Mouse (Mus musculus): ENCODE results near the gene Baiap2l2. TPM values are rescaled to one million over a fixed set of nuclear protein-coding genes. Genes with fewer than 3 reads are reported as not detected.

The Baiap2l2 gene
- polyA plus RNA-seq (2016; fragmentation: Nextera tagmentation; extraction: Ambion mirVana): 8.6 and 10.0 TPM in 2 replicates

DNA sequence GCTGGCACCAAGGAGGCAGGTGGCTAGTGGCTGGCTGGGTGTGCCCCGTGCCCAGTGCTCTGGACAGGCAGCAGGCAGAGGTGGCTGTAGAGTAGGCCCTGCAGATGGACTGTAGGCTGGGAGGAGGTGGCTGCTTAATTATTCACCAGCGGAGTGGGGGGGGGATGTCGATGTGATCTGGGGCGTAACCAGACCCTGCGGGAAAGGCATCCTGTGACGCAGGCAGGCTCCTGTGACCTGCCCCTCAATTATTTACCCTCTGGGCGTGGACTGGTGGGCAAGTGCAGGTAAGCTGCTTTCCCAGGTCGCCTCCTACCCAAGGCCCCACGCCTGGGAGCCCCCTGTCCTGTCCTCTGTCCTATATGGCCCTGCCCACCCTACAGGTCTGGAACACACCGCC is at the start of gene Baiap2l2:
Gene Baiap2l2 (minus strand): TSS at position 139 of the 400 bp plus-strand sequence.
- 67% methylated on average over 10 of the region's 10 CpGs for WGBS
- no peak for ATAC-seq (ENCODE audit: insufficient number of reproducible peaks, insufficient read depth, low FRiP score, low TSS enrichment, low read depth)

DNA sequence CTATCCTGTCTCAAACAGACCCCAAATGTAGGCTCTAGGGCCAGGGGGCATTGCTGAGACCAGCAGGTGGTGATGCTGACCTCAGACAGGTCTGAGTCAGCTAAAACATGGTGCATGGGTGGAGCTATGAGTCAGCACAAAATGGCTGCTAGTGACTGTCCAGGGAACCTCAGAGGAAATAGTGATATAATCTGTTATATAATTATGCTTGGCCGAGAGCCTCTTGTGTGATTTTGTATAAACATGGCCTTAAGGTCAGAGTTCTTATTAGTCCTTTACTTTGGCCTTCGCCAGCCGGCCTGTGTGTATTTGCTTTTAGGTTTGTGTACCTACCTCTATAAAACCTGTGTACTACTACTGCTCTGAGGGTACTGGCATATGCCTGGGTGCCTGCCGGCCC is 48.1 kb upstream of the Baiap2l2 start:
- Histone ChIP-seq H3K36me3 (no peaks in the 10 kb centered on the region), H3K9ac (replicated peaks) (no peak overlapping the region), H3K4me1 (replicated peaks) (peaks cover 8% of the 10 kb centered on the region; the same call in 1 of the 2 replicates), H3K4me3 (replicated peaks) (no peak overlapping the region), H3K9me3 (no peaks in the 10 kb centered on the region), H3K4me2 (no peak overlapping the region), H3K27me3 (no peaks in the 10 kb centered on the region), H3K27ac (no peak overlapping the region)
- no peak for ATAC-seq (ENCODE audit: insufficient number of reproducible peaks, insufficient read depth, low FRiP score, low TSS enrichment, low read depth)
- WGBS: 76% methylated on average over 4 of the region's 4 CpGs

More for the DNA sequence above, at the start of gene Baiap2l2:
- Histone ChIP-seq H3K9ac (replicated peaks) (no peak within 1 kb of the TSS), H3K9me3 (no peaks in the 10 kb centered on the region), H3K4me1 (replicated peaks) (0 out of 2 replicates have a peak, but pooled peaks cover 6% of the 10 kb centered on the region), H3K27ac (no peak within 1 kb of the TSS), H3K4me3 (replicated peaks) (no peak within 1 kb of the TSS), H3K27me3 (no peaks in the 10 kb centered on the region), H3K36me3 (peaks cover 12% of the 10 kb centered on the region; the same call in 1 of the 2 replicates), H3K4me2 (no peak within 1 kb of the TSS)

DNA sequence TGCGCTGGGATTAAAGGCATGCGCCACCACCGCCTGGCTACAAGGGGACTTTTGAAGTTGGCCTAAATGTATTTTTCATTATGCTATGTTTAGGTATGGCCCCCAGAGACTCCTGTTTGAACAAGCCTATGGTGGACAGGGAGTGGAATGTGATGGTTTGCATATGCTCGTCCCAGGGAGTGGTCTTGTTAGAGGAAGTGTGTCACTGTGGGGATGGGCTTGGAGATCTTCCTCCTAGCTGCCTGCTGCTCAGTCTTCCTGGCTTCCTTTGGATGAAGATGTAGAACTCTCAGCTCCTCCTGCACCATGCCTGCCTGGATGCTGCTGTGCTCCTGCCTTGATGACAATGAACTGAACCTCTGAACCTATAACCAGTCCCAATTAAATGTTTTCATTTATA is 45.2 kb upstream of the Baiap2l2 start:
- H3K4me1 ChIP-seq (replicated peaks): peaks cover 25% of the 10 kb centered on the region
- no peak overlapping the region for H3K27ac ChIP-seq
- H3K9ac ChIP-seq (replicated peaks): no peak overlapping the region
- ATAC-seq (ENCODE audit: insufficient number of reproducible peaks, insufficient read depth, low FRiP score, low TSS enrichment, low read depth): no peak
- H3K4me3 ChIP-seq (replicated peaks): no peak overlapping the region
- H3K4me2 ChIP-seq: no peak overlapping the region
- H3K9me3 ChIP-seq: no peaks in the 10 kb centered on the region
- no peaks in the 10 kb centered on the region for H3K36me3 ChIP-seq
- no peaks in the 10 kb centered on the region for H3K27me3 ChIP-seq
- 71% methylated on average over 4 of the region's 4 CpGs for WGBS

DNA sequence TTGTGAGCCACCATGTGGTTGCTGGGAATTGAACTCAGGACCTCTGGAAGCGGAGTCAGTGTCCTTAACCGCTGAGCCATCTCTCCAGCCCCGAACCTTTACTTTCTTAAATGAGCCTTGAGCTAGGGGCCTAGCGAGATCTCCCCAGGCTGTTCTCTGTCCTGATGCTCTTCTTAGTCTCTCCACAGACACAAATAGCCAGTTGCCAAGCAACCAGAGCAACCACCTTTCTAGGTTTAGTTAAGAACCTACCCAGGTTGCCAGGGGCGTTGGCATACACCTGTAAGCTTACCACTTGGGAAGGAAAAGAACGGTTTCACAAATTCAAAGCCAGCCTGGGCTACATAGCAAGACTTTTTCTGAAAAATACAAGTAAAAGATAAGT is 44.6 kb upstream of the Baiap2l2 start:
- Histone ChIP-seq H3K9ac (replicated peaks) (no peak overlapping the region), H3K36me3 (no peaks in the 10 kb centered on the region), H3K4me1 (replicated peaks) (peaks cover 24% of the 10 kb centered on the region), H3K4me2 (no peak overlapping the region), H3K9me3 (no peaks in the 10 kb centered on the region), H3K27me3 (no peaks in the 10 kb centered on the region), H3K4me3 (replicated peaks) (no peak overlapping the region), H3K27ac (no peak overlapping the region)
- ATAC-seq (ENCODE audit: insufficient number of reproducible peaks, insufficient read depth, low FRiP score, low TSS enrichment, low read depth): no peak
- 93% methylated on average over 6 of the region's 6 CpGs for WGBS

DNA sequence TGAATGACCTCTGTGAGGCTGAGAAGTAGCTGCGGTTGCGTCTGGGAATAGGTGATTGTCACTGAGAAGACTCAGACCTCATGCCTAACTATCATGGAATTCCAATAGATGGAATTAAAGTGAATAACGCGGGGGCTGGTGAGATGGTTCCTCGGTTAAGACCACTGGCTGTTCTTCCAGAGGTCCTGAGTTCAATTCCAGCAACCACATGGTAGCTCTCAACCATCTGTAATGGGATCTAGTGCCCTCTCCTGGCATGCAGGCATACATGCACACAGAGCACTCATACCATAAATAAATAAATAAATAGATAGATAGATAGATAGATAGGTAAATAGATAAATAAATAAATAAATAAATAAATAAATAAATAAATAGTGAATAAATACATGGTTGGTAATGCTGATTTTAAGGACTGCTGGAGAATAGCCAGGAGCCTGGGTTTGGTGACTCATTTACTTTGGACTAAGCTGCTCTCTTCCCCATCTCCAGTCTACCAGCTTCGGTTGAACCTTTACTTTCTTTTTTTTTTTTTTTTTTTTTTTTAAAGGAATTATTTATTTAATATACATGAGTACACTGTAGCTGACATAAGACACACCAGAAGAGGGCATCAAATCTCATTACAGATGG is 44.1 kb upstream of the Baiap2l2 start:
- no peak overlapping the region for H3K4me3 ChIP-seq (replicated peaks)
- no peaks in the 10 kb centered on the region for H3K36me3 ChIP-seq
- H3K27me3 ChIP-seq: no peaks in the 10 kb centered on the region
- WGBS: 94% methylated on average over 6 of the region's 6 CpGs
- no peak overlapping the region for H3K9ac ChIP-seq (replicated peaks)
- ATAC-seq (ENCODE audit: insufficient number of reproducible peaks, insufficient read depth, low FRiP score, low TSS enrichment, low read depth): no peak
- no peak overlapping the region for H3K27ac ChIP-seq
- no peaks in the 10 kb centered on the region for H3K9me3 ChIP-seq
- peaks cover 22% of the 10 kb centered on the region; the same call in 1 of the 2 replicates for H3K4me1 ChIP-seq (replicated peaks)
- no peak overlapping the region for H3K4me2 ChIP-seq

DNA sequence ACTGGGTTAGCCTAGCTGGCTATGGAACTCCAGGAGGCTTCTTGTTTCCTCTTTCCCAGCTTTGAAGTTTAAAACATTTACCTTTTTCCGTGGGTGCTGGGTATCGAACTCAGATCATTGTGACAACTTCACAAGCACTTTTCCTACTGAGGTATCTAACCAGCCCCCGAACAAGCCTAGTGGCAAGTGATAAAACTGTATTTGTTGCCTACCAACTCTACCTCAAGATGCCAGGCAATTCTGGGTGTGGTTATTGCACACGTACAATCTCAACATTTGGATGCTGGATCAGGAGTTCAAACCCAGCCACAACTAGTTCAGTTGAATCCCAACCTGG is 43.6 kb upstream of the Baiap2l2 start:
- 87% methylated on average over 4 of the region's 4 CpGs for WGBS
- Histone ChIP-seq H3K4me3 (replicated peaks) (no peak overlapping the region), H3K4me1 (replicated peaks) (peaks cover 25% of the 10 kb centered on the region), H3K4me2 (no peak overlapping the region), H3K27ac (no peak overlapping the region), H3K9ac (replicated peaks) (no peak overlapping the region), H3K9me3 (no peaks in the 10 kb centered on the region), H3K36me3 (no peaks in the 10 kb centered on the region), H3K27me3 (no peaks in the 10 kb centered on the region)
- ATAC-seq (ENCODE audit: insufficient number of reproducible peaks, insufficient read depth, low FRiP score, low TSS enrichment, low read depth): no peak

DNA sequence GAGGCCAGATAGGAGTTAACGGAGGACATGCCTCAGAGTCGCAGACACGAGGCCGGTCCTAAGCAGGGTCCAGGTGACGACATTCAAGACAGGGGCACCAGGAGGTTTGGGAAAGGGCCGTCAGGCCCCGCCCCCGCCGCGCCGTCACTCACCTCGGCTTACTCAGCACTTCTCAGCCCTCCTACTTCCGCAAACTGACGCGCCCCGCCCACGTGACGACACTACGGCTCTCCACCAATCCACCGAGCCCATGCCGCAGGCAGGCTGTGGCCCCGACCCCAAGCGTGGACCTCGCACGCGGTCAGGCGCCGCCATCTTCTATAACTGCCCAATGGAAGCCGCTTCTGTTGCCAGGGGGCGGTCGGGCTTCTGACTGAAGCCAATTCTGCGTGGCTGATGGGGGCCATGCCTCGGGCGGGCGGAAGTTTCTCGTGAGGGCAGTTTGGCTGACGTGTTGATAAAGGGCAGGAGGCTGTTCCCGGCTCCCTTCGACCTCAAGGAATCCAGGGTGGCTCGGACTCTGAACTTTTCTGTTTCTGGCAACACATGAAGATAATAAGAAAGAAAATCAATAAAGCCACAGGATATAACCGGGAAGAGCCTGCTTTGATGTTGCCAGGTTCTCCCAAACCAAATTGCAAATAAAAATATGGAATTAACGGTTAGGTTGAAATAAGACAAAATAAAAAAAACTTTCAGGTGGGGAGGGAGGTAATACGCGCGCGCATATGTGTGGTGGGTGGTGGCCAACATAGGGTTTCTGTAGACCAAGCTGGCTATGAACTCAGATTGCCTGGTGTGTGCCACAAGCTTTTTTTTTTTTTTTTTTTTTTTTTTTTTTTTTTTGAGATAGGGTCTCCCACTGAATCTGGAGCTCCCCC is 43.0 kb upstream of the Baiap2l2 start, which contains the start of gene Pla2g6:
Gene Pla2g6 (minus strand): TSS at position 333 of the 881 bp plus-strand sequence.
- peak; percentile 97 for ATAC-seq (ENCODE audit: insufficient number of reproducible peaks, insufficient read depth, low FRiP score, low TSS enrichment, low read depth)
- peak within 1 kb of the TSS; percentile 64 for H3K9ac ChIP-seq (replicated peaks)
- H3K4me3 ChIP-seq (replicated peaks): peak within 1 kb of the TSS; percentile 55
- peak within 1 kb of the TSS; percentile 76 for H3K27ac ChIP-seq
- H3K4me1 ChIP-seq (replicated peaks): peaks cover 31% of the 10 kb centered on the region
- no peaks in the 10 kb centered on the region for H3K36me3 ChIP-seq
- no peaks in the 10 kb centered on the region for H3K27me3 ChIP-seq
- WGBS: 4% methylated on average over 46 of the region's 46 CpGs
- peak within 1 kb of the TSS; percentile 76 for H3K4me2 ChIP-seq
- no peaks in the 10 kb centered on the region for H3K9me3 ChIP-seq

DNA sequence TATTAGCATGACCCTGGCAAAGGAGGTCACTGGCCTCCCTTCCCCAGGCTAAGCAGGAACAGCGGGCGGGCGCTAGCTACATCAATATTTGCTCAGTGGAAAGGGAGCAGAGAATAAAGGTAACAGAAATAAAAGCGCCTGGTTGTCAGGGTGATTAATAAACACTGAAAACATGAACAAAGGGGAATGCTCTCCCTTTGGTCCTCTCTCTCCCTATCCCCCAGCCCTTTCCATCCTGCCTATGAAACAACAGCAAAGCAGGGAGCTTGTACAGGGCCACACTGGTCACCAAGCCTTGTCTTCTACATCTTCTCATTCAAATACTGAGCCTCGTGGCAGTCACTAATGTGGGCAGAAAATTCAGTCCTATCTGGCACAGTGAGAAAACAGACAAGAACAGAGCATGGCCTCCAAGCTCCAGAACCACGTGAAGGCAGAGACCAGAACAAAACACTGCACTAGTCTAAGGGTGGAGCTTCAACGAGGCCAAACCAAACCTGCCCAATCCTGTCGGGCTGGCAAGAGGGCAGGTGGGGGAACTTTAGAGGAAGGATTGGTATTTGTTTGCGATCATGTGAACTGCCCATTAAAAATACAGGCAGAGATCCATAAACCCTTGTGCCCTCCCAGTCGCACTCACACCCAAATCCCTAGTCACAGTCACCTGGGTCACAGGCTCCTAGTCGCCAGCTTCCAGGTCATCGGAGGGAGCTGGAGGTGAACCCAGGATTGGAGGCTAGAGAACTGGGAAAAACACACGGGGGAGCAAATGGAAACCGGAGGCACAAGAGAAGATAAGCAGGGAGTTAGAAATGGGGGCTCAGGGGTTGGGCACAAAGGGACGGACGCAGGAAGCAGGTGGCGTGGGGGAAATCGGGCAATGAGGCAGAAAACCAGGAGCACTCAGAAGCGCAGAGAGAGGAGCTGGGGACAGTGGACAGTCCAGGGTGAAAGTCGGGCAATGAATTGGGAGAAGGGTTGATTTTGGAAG is 41.9 kb upstream of the Baiap2l2 start:
- Histone ChIP-seq H3K4me3 (replicated peaks) (peak overlapping the region; percentile 55), H3K9me3 (no peaks in the 10 kb centered on the region), H3K9ac (replicated peaks) (peak overlapping the region; percentile 64), H3K4me1 (replicated peaks) (peaks cover 34% of the 10 kb centered on the region), H3K27ac (peak overlapping the region; percentile 76), H3K4me2 (peak overlapping the region; percentile 76), H3K36me3 (no peaks in the 10 kb centered on the region), H3K27me3 (no peaks in the 10 kb centered on the region)
- 20% methylated on average over 20 of the region's 20 CpGs for WGBS
- ATAC-seq (ENCODE audit: insufficient number of reproducible peaks, insufficient read depth, low FRiP score, low TSS enrichment, low read depth): 0 out of 2 replicates have a peak, but pooled peaks have one; percentile 0

DNA sequence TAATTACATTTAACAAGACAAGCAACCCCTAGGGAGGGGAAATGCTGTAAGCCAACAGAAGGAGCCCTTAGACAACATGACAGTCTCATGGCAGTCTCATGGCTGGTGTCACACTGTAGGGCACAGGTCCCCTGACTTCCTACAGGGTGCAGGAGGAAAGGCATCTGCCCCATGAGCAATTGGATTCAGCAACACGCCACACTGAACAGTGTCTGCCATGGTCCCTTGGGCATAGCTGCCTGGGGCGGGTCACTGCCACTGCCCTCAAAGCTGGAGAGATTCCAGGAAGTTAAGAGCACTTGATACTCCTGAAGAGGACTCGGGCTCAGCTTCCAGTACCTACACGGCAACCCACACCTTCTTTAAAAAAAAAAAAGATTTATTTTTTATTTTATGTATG is 40.9 kb upstream of the Baiap2l2 start:
- no peak for ATAC-seq (ENCODE audit: insufficient number of reproducible peaks, insufficient read depth, low FRiP score, low TSS enrichment, low read depth)
- Histone ChIP-seq H3K36me3 (no peaks in the 10 kb centered on the region), H3K27ac (peak overlapping the region; percentile 29; the same call in 1 of the 2 replicates), H3K9ac (replicated peaks) (no peak overlapping the region), H3K4me1 (replicated peaks) (peaks cover 34% of the 10 kb centered on the region), H3K4me2 (0 out of 2 replicates have a peak overlapping the region, but pooled peaks have one; percentile 13), H3K27me3 (no peaks in the 10 kb centered on the region), H3K4me3 (replicated peaks) (no peak overlapping the region), H3K9me3 (no peaks in the 10 kb centered on the region)
- 78% methylated on average over 4 of the region's 4 CpGs for WGBS

DNA sequence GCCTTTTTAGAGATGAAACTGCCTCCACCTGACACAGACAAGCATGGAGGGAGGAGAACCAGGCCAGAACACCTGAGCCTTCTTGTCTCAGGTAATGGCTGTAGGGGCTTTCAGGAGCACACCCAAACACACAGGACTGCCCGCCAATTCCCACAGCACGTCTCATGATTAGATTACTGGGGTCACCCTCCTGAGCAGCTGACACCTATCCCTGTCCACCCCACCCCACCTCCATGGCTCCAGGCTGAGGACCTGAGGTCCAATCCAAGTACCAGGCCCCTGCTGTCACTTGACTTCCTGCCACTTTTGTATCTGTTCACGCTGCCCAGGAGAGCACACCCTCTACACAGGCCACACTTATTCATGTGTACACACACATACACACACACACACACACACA is 40.4 kb upstream of the Baiap2l2 start:
- H3K9me3 ChIP-seq: no peaks in the 10 kb centered on the region
- no peaks in the 10 kb centered on the region for H3K27me3 ChIP-seq
- H3K9ac ChIP-seq (replicated peaks): no peak overlapping the region
- H3K27ac ChIP-seq: peak overlapping the region; percentile 29; the same call in 1 of the 2 replicates
- no peak overlapping the region for H3K4me2 ChIP-seq
- peaks cover 34% of the 10 kb centered on the region for H3K4me1 ChIP-seq (replicated peaks)
- H3K36me3 ChIP-seq: no peaks in the 10 kb centered on the region
- no peak overlapping the region for H3K4me3 ChIP-seq (replicated peaks)
- no peak for ATAC-seq (ENCODE audit: insufficient number of reproducible peaks, insufficient read depth, low FRiP score, low TSS enrichment, low read depth)
- 83% methylated on average over 3 of the region's 3 CpGs for WGBS
